Mouse (Mus musculus): Measurements from ENCODE around the gene Unc13b.

GRCm38 (mm10) chr4:43046607-43047006 lies 12.1 kb upstream of the Unc13b start:
- TF ChIP-seq CTCF (conservative IDR thresholded peaks at IDR 0.05; ENCODE audit: insufficient read depth, insufficient read length, low read depth, low read length) (no peak), POLR2A (IDR thresholded peaks at IDR 0.05; ENCODE audit: low read depth, low read length) (no peak)
